Mouse (Mus musculus) lung, postnatal 10 days (tissue): ENCODE measurements around the gene Meox1.

Experiments used
- DNase-seq: peaks from one replicate; pipeline ENCODE4 v3.0.0; 2021

Meox1 gene

GRCm38 (mm10) chr11:101896546-101897361 lies 2.6 kb upstream of the Meox1 start:
- DNase-seq: peak; percentile 77

GRCm38 (mm10) chr11:101893560-101893959 lies 614 bp downstream of the Meox1 start:
- DNase-seq: peak; percentile 72

GRCm38 (mm10) chr11:101891451-101891850 lies 2.7 kb downstream of the Meox1 start:
- peak; percentile 62 for DNase-seq

- DNase-seq: no peak
Measured at GRCm38 (mm10) chr11:101889781-101890180, 4.4 kb downstream of the Meox1 start.

GRCm38 (mm10) chr11:101888820-101889219 lies 5.4 kb downstream of the Meox1 start:
- peak; percentile 34 for DNase-seq

- DNase-seq: peak; percentile 22
Measured at GRCm38 (mm10) chr11:101886436-101886835, 7.7 kb downstream of the Meox1 start.

- peak; percentile 18 for DNase-seq
Measured at GRCm38 (mm10) chr11:101885881-101886319, 8.3 kb downstream of the Meox1 start.

- peak; percentile 90 for DNase-seq
Measured at GRCm38 (mm10) chr11:101885232-101885631, 8.9 kb downstream of the Meox1 start.

- peak; percentile 17 for DNase-seq
Measured at GRCm38 (mm10) chr11:101883911-101884310, 10.3 kb downstream of the Meox1 start.

- DNase-seq: no peak
Measured at GRCm38 (mm10) chr11:101882500-101883290, 11.5 kb downstream of the Meox1 start.

- peak; percentile 93 for DNase-seq
Measured at GRCm38 (mm10) chr11:101881604-101882071, 12.5 kb downstream of the Meox1 start.

GRCm38 (mm10) chr11:101881185-101881584 lies 13.0 kb downstream of the Meox1 start:
- DNase-seq: no peak

GRCm38 (mm10) chr11:101879672-101880071 lies 14.5 kb downstream of the Meox1 start:
- DNase-seq: no peak

- peak; percentile 70 for DNase-seq
Measured at GRCm38 (mm10) chr11:101878696-101879095, 15.5 kb downstream of the Meox1 start.

GRCm38 (mm10) chr11:101874978-101875377 lies 19.2 kb downstream of the Meox1 start:
- no peak for DNase-seq

GRCm38 (mm10) chr11:101873909-101874308 lies 20.3 kb downstream of the Meox1 start:
- peak; percentile 39 for DNase-seq

GRCm38 (mm10) chr11:101871435-101871834 lies 22.7 kb downstream of the Meox1 start:
- DNase-seq: no peak

GRCm38 (mm10) chr11:101870067-101870765 lies 24.0 kb downstream of the Meox1 start:
- peak; percentile 82 for DNase-seq

GRCm38 (mm10) chr11:101867513-101868052 lies 26.6 kb downstream of the Meox1 start:
- DNase-seq: peak; percentile 60

- no peak for DNase-seq
Measured at GRCm38 (mm10) chr11:101858742-101859141, 35.4 kb downstream of the Meox1 start.

- peak; percentile 68 for DNase-seq
Measured at GRCm38 (mm10) chr11:101855950-101856712, 38.0 kb downstream of the Meox1 start.

GRCm38 (mm10) chr11:101851042-101851441 lies 43.1 kb downstream of the Meox1 start:
- peak; percentile 53 for DNase-seq
